Mouse (Mus musculus) Patski (cell line): Measurements from ENCODE around the gene Cdca8. TPM values are rescaled to one million over a fixed set of nuclear protein-coding genes. Genes with fewer than 3 reads are reported as not detected.

ENCODE experiments used
- ATAC-seq: fragments of 100-300 bp; one replicate; pipeline ENCODE4 v1.8.0; 2021
- CTCF ChIA-PET: fragments of 350-600 bp; sonication (Branson Sonifier 250); formaldehyde crosslinking; loops from one replicate; lab custom pipeline; 2022; ENCODE audit warnings: inconsistent platforms; lab: Charles Lee
- POLR2A ChIA-PET: fragments of 350-600 bp; sonication (Branson Sonifier 250); formaldehyde crosslinking; loops from one replicate; lab custom pipeline; 2022; ENCODE audit warnings: antibody characterized with exemption, inconsistent platforms; lab: Charles Lee
- DNase-seq: peaks from one replicate; pipeline ENCODE4 v3.0.0-alpha.2; 2011; ENCODE audit warnings: low read depth, low spot score
- H3K27me3 ChIP-seq: fragments of 371-371 bp; one replicate; pipeline ENCODE4 v1.5.1; 2021
- CTCF ChIP-seq: fragments of 100-300 bp; IDR thresholded peaks from one replicate; pipeline ENCODE4 v1.5.1; 2021
- in situ Hi-C: fragments of 300-500 bp; cut with MboI; formaldehyde crosslinking; loops from 3 replicates; pipeline ENCODE4 v1.11.1; 2018; ENCODE audit warnings: low pct_unique_long_range_greater_than_20kb, mixed read lengths
- polyA plus RNA-seq: library from polyadenylated mRNA; unstranded; gene quantifications from one replicate; pipeline ENCODE4 v1.2.3, GENCODE M21; 2021

Gene Cdca8
- polyA plus RNA-seq, 1 experiment from 2014 or later = 42.9 TPM

DNA sequence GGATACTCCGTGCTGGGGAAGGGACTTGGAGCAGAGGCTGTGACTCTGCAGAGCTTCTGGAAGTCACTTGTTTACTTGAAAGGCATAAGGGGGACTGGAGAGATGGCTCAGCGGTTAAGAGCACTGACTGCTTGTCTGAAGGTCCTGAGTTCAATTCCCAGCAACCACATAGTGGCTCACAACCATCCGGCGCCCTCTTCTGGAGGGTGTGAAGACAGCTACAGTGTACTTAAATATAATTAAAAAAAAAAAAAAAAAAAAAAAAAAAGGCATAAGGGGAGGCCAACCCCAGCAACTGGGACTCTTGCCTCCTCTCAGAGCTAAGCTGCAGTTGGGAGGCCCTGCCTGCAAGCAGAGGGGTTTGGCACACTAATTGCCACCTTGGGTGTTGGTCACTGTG lies 33.7 kb downstream of the Cdca8 start:
- no peak for ATAC-seq
- CTCF ChIA-PET = no interaction called here
- POLR2A ChIA-PET = no interaction called here

DNA sequence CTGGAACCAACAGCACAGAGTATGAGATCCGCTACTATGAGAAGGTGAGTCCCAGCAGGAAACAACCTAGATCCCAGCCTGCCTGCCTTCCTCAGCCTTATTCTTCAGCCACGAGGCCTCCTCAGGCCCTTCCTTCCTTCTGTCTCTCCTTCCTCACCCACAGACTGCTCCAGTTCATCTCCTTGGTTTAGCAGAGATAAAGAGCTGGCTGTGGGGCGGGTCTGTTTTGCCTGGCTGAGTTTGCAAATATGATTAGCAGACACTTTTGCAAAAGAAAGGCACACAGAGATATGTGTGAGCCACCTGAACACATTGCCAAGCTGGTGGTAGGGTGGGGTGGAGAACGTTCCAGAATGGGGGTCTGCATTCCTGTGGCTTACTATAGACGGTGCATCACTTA lies 39.2 kb downstream of the Cdca8 start:
- TF ChIP-seq CTCF = no peak
- CTCF ChIA-PET = no interaction called here
- in situ Hi-C loops = no loop called here
- H3K27me3 ChIP-seq = peaks cover 23% of the 10 kb centered on the region
- ATAC-seq (no peak), DNase-seq (no peak)
- POLR2A ChIA-PET = interaction anchor here (0.6 kb wide), 1 partner anchor 126 kb away, joined by 4 read pairs; no protein-coding TSS in a partner anchor

More for the DNA sequence above, 33.7 kb downstream of the Cdca8 start:
- no peak for DNase-seq
- no peaks in the 10 kb centered on the region for H3K27me3 ChIP-seq
- in situ Hi-C loops = no loop called here
- TF ChIP-seq CTCF = no peak

DNA sequence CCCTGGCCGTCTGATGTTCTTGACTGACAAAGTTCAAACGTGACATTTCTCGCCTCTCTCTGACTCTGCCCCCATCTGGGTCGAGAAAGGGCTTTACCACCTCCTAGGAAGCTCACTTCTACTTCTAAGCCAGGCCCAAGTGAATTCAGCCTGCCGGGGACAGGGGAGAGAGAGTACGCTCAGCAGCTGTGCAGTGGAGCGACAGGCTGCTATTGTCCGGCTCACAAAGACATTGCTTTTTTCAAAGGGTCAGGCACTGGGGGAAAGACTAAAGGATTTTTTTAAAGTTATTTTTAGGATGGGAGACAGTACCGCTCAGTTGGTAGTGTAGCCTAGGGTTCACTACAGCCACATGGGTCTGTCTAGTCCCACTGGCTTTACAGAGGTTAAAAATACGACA lies 40.7 kb downstream of the Cdca8 start:
- POLR2A ChIA-PET = no interaction called here
- no peak for TF ChIP-seq CTCF
- in situ Hi-C loops = no loop called here
- DNase-seq (no peak), ATAC-seq (no peak)
- CTCF ChIA-PET = no interaction called here
- peaks cover 26% of the 10 kb centered on the region for H3K27me3 ChIP-seq

DNA sequence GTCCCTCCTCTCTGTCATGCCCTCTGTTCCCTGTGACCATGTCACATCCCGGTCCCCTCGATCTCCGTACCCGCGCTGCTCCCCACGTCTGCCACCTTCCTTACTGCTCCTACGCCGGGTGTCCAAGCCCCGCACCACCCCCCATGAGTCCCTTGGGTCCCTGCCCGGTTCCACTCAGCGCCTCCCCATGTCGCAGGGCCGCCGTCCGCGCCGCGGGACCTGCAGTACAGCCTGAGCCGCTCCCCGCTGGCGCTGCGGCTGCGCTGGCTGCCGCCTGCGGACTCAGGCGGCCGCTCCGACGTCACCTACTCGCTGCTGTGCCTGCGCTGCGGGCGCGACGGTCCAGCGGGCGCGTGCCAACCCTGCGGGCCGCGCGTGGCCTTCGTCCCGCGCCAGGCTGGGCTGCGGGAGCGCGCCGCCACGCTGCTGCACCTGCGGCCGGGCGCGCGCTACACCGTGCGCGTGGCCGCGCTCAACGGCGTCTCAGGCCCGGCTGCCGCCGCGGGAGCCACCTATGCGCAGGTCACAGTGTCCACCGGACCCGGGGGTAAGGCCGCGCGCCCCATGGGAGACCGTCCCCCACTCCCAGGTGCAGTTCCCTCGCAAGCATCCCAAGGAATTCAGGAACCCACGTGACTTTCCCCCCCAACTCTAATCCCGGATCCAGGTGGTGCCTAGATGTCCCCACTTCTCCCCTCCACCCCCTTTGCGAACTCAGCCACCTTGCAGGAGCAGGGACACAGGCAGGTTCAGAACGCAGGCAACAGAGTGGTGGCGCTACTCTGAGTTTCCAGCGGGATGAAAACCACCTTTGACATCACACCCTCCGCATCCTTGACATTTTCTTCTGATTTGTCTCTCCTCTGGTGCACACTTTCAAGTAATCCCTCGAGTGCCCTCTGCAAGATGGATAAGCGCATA lies 44.3 kb downstream of the Cdca8 start:
- ChIA-PET POLR2A (no interaction called here), CTCF (no interaction called here)
- in situ Hi-C loops = no loop called here
- no peak for ATAC-seq
- no peak for DNase-seq
- peaks cover 26% of the 10 kb centered on the region for H3K27me3 ChIP-seq
- no peak for TF ChIP-seq CTCF

DNA sequence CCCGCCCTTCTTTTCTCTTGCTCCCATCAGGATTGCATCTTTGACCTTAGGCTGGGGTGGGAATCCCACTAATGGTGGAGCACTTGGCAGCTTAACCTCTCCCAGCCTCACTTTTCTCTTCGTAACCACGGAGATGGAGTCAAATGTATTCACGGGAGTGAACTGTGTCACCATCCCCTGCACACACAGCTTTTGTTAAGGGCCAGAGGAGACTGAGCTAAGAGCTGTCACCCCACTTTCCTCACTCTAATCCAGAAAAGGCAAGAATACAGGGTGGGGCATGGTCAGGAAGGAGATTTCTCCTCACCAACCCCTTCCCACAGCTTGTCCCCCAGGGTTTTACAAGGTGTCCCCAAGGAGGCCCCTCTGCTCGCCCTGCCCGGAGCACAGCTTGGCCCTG lies 45.3 kb downstream of the Cdca8 start:
- no peak for DNase-seq
- no peak for TF ChIP-seq CTCF
- ChIA-PET POLR2A (no interaction called here), CTCF (no interaction called here)
- peaks cover 20% of the 10 kb centered on the region for H3K27me3 ChIP-seq
- in situ Hi-C loops = no loop called here
- no peak for ATAC-seq

DNA sequence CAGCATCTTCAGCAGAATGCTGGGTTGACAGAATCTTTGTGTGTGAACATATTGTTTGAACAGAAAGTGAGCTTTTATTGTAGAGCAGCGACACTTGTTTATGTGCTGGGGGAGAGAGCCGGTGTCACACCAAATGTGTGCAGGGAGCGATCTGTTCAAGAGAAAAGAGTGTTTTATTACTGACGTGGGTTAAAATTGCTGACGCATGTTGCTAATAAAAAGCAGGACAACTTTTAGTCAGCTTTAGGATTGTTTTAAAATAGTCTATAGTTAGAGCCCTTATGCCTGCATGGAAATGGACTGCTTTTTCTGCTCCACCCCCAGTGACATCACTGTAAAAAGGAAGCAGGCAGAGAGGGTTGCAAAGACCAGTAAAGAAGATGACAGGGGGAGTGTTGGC lies 48.3 kb downstream of the Cdca8 start:
- POLR2A ChIA-PET = no interaction called here
- ATAC-seq = no peak
- in situ Hi-C loops = no loop called here
- no peak for DNase-seq
- CTCF ChIA-PET = no interaction called here
- TF ChIP-seq CTCF = no peak
- H3K27me3 ChIP-seq = peaks cover 23% of the 10 kb centered on the region

DNA sequence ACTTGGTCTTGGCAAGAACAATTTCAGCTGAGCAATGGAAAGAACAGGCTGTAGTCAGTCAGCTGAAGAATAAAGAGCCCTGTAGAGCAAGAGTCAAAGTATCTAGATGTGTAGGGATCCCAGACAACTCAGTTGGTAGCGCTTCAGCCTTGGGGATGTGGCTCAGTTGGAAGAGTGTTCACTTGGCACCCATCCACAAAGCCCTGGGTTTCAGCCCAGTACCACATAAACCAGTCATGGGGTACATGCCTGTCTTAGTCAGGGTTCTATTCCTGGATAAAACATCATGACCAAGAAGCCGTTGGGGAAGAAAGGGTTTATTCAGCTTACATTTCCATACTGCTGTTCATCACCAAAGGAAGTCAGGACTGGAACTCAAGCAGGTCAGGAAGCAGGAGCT lies 49.2 kb downstream of the Cdca8 start:
- ChIA-PET CTCF (no interaction called here), POLR2A (no interaction called here)
- TF ChIP-seq CTCF = no peak
- ATAC-seq (no peak), DNase-seq (no peak)
- in situ Hi-C loops = no loop called here
- peaks cover 21% of the 10 kb centered on the region for H3K27me3 ChIP-seq

DNA sequence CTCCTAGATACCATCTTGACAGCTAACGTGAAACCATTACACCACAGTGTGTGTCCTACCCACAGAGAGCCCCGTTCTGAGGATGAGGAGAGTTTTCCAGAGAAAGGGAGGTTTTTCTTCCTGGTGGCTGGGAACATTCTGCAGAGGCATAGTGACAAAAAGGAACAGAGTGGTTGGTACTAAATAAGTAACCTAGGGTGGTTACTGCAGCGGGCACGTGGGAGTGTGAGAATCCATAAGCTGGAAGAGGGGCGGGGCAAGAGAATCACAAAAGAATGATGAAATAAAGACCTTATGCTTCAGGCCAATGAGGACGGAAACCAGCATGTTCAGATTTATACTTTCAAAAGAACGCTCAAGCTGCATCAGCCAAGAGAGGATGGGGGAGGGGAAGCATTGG lies 50.4 kb downstream of the Cdca8 start:
- ChIA-PET CTCF (no interaction called here), POLR2A (no interaction called here)
- in situ Hi-C loops = no loop called here
- no peak for DNase-seq
- H3K27me3 ChIP-seq = peaks cover 17% of the 10 kb centered on the region
- no peak for TF ChIP-seq CTCF
- no peak for ATAC-seq

DNA sequence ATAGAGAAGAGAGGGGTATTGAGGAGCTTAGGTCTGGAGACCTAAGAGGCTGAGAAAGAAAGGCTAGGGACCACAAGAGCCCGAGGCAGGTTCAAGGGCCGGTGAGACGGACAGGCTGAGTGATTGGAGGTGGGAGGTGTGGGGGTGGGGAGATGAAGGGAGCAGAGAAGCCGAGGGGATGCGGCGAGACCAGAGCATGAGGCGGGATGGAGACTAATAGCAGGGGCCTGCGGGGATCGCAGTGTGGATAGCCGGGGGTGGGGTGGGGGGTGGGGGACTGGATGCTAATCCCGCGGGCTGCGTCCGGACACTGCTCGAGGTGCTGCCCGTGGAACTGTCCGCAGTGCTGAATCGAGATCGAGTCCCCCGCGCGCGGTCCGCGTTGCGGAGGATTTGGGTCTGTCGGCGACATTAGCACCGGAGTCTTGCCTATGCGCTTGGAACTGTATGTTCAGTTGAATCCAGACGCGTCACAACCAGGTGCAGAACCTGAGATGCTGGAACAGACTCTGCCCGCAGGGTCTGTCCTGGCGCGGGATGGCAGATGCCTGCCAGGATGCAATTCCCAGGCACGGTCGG lies 56.9 kb downstream of the Cdca8 start:
- POLR2A ChIA-PET = no interaction called here
- in situ Hi-C loops = no loop called here
- peaks cover 28% of the 10 kb centered on the region for H3K27me3 ChIP-seq

DNA sequence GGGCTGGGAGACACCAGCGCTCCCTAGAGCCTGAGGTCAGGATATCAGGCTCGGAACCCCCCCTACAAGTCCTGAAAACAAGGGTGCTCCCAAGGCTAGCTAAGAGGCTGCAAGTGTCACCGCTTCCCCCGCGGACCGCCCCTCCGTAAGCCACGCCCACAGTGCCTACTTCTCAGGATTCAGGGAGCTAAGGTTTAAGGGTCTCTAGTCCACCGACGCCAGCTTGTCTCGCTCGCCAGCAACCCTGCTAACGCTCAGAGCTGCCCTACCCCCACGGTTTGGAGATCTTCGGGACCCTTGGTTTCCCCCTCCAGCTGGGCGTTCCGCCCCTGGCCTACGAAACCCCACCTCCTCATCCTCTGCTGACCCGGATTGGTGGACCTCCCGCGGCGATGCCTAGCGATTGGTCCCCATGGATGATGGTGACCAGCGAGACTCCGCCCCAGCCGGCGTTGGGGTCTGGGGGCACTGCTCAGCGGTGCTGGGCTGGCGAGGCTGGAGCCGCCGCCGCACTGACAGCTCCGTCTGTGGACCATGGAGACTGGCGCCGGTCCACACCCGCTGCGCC lies 57.7 kb downstream of the Cdca8 start:
- ATAC-seq = no peak
- in situ Hi-C loops = no loop called here

More for the DNA sequence above, 56.9 kb downstream of the Cdca8 start:
- no peak for DNase-seq
- CTCF ChIA-PET = no interaction called here
- no peak for ATAC-seq
- no peak for TF ChIP-seq CTCF

DNA sequence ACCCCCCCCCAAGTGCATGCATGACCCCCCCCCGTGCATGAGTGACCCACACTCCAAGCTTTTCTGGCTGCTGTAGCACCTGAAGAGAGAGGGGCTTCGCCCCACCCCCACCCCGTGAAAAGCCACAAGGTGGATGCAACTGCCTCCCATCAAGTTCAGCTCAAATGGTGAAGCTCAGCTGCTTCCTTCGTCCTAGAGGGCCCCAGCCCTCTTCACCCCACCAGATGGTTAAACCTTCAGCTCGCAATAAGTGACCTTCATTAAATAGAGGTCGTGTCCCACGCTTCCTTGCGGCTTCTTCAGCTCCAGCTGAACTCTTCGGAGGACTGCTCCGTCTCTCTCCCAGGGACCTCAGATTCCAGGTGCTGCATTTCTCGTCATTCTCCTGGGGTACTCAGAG lies 58.5 kb downstream of the Cdca8 start, which contains the start of gene Epha10:
Epha10 (plus strand) TSS at position 301 of the 400 bp plus-strand sequence.
- CTCF ChIA-PET = no interaction called here
- in situ Hi-C loops = no loop called here
- no peak for TF ChIP-seq CTCF
- POLR2A ChIA-PET = interaction anchor here (0.6 kb wide), 1 partner anchor 410 kb away, joined by 6 read pairs; no protein-coding TSS in a partner anchor
- peaks cover 20% of the 10 kb centered on the region for H3K27me3 ChIP-seq
- no peak for ATAC-seq
- no peak for DNase-seq

More for the DNA sequence above, 57.7 kb downstream of the Cdca8 start:
- no peak for DNase-seq
- H3K27me3 ChIP-seq = peaks cover 27% of the 10 kb centered on the region
- ChIA-PET POLR2A (no interaction called here), CTCF (no interaction called here)
- TF ChIP-seq CTCF = no peak
